Mouse (Mus musculus) WW6 (cell line): ENCODE data around the gene Tbc1d7.

Experiments
- DNase-seq: peaks from one replicate; pipeline ENCODE4 v3.0.0-alpha.2; 2013; ENCODE audit warnings: low read depth, low spot score

Gene Tbc1d7

DNA sequence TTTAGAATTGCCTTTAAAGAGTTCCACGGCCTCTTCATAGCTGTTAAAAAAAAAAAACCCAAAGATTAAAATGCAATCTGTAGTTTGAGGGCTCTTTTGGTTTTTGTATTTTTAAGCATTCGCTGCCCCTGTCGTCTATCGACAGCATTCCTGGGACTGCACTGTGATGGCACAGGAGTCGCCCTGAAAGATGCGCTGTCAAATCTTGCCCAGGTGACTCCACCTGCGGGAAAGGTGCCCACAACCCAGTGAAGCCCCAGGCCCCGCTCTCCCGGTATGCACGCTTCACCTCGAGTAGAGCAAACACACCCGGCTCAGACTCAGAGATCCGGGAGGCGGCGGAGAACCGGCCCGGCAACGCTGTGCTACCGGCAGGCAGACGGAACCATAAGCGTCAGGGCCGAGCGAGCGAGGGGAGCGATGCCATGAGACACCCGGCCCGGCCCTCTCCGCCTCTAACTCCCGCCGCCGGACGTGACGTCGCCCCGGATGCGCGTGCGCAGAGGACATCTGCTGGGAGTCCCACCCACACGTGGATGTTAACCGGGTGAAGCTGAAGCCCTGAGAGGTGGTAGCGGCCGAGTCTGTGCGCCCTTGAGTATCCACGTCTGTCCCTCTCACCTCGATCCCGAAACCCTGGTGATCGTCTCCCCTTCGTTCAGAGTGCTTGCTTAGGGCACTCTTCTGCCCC is at the start of gene Tbc1d7:
Tbc1d7 (minus strand) TSS at position 482 of the 691 bp plus-strand sequence.
- DNase-seq = peak; percentile 86

DNA sequence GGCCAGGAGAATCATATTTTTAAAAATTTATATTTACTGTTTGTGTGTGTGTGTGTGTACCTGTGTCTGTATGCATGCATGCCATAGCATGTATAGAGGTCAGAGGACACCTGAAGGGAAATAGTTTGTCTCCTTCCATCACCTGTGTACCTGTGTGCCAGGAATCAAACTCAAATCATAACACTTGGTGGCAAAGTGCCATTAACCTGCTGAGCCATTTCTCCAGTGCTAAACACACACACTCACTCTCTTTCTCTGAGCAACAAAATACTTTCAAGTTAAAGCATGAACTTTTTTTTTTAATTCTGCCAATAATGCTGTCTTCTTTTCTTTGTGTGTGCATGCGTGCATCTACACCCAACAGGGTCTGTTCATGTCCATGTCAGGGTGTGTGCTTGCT is 49.3 kb upstream of the Tbc1d7 start:
- no peak for DNase-seq

GRCm38 (mm10) chr13:43218764-43219163 is 47.5 kb upstream of the Tbc1d7 start:
- no peak for DNase-seq

GRCm38 (mm10) chr13:43218284-43218683 is 47.0 kb upstream of the Tbc1d7 start:
- DNase-seq = no peak

GRCm38 (mm10) chr13:43217686-43218085 is 46.4 kb upstream of the Tbc1d7 start:
- DNase-seq = no peak

DNA sequence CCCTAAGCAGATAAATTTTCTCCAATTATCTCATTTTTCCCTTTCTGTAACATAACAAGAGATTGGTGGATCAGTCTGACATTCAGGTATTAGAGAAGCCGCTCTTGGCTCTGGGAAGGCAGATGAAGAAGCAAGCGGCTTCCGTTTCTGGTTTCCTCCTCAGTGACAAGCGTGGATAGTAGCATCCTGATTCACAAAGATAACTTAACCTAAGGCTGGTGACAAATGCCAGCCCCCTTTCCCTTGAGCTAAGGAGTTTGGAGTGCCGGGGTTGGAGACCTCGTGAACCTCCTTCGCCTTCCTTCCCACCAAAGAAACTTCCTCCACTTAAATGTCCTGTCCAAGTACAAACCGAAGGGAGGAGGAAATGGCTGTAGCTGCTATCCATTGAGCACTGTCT is 45.8 kb upstream of the Tbc1d7 start:
- no peak for DNase-seq

- DNase-seq = no peak
Observed at GRCm38 (mm10) chr13:43215994-43216706, 44.8 kb upstream of the Tbc1d7 start.

DNA sequence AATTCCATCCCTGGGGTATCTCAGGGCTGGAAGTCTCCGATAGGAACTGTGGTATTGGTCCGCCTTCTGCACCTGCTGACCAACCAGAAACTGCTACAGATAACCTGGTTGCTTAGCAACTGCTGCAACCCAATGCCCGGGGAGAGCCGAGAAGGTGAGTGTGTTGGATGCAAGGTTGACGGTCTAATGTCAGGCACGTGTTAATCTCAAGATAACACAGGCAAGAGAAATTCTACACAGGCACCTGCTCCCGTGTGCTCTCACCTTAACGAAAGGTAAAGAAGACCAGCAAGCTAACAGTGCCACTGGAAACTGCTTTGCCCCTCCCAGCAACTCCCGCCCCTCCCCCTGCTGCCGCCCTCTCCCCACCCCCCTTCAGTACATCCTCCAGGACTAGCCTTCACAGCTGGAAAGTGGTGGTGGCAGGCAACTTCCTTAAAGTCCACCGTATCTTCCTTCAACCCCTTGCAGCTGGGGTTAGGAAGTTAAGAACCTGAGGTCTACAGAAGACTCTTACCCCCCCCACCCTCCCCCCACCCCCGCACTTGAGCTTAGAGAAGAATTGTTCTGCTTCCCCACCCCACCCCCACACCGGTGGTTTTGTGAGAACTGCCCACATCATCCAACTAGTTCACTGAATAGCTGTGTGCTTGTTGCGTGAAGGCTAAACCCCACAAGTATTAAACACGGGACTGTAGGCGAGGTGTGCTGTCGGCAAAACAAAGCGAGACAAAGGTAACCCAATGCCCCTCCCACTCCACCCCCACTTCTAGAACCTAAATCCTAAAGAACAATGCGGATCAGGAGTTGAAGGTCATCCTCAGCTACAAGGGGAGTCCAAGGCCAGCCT is 44.1 kb upstream of the Tbc1d7 start:
- no peak for DNase-seq

DNA sequence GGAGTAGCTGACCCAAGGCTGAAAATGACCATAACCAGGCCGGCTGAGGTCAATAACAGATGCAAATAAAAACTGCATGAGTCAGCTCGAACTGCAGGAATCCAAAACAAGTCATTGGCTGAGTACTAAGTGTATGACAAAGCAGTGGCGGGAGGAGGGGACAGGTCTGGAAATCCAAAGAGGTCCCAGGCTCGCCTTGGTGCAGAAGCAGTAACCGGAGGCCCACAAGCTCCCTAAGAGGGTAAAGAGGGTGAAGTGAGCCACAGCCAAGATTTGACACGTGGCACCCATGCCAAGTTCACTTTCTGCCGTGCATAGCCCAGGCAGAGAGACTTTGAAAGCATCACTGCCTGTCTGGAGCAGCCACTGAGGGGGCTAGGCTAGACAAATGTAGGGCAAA is 41.0 kb upstream of the Tbc1d7 start:
- DNase-seq = no peak

DNA sequence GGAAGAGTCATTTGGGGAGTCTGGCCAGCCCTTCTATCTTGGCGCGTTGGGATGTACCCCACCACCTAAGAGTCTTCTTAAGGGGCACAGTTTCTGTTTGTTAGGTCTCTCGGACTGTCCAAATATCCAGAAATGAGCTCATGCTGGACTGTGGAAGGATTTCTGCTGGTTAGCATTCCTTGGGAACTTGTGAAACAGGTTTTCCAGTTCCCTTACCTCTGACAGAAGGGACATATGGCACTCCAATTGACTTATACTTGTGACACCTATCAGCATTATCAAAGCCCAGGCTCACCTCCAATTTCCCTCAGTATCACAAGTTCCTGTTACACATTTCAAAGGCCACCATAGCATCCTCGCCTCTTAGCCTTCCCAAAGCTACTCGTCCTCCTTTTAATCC is 39.7 kb upstream of the Tbc1d7 start:
- no peak for DNase-seq

DNA sequence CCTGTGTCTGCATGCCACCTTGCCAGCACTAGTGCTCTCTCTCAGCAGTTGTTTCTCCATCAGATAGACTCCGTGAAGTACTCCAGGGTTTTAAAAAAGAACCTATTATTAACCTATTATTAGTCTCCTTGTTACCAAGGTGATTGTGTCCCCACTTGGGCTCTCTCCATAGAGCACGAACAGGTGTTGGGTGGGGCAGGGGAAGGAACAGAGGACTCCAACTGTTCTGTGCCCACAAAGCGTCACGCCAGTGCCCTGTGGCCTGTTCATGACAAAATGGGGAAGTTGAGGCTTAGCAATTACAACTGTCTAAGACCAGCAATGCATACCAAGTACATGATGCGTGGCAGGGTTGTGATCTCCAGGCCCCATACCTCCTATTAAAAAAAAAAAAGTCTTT is 38.3 kb upstream of the Tbc1d7 start:
- DNase-seq = no peak

GRCm38 (mm10) chr13:43208914-43209439 is 37.7 kb upstream of the Tbc1d7 start:
- no peak for DNase-seq

DNA sequence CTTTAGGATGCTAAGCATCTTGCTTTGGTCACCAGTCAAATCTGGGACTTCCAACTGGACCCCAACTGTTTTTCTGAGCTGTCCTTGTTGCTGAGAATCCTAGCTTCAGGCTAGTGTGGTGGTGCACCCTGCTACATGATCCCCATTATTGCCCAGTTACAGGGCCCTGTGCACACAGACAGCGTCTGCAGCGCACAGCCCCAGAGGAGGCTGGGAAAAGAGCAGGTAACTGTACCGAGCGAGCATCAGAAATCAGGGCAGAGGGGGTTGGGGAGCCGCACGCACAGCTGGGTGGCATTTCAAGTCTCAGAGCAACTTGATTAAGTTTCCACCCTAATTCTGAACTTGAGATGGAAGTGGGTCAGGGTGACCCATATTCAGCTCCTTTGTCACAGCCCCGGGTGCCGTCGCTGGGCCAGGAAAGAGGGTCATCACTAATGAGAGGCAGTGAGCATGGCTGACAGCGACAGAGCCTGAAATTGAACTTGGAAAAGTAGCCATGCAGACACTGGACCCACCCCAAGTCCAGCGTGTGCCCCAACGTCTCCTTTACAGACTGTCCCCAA is 34.9 kb upstream of the Tbc1d7 start:
- DNase-seq = no peak

- no peak for DNase-seq
Observed at GRCm38 (mm10) chr13:43203641-43204040, 32.3 kb upstream of the Tbc1d7 start.

- DNase-seq = no peak
Observed at GRCm38 (mm10) chr13:43203234-43203633, 31.9 kb upstream of the Tbc1d7 start.

GRCm38 (mm10) chr13:43202351-43202750 is 31.1 kb upstream of the Tbc1d7 start:
- DNase-seq = no peak

DNA sequence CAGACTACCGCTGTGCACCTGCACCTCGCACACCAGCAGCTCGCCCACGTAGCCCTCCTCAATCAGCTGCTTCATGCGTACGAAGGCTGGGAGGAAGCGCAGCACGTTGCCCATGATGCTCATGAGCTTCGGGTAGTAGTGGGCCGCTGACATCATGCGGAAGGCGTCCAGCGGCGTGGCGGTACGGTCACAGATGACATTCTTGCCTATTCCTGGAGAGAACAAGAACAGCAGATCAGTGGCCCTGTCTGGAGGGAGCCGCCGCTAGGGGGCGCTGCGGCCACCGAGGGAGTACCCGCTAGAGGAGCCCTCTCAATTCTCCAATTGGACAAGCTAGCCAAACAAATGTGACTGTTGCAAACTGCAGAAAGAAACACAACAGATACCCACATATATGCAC is 29.7 kb upstream of the Tbc1d7 start:
- DNase-seq = no peak

DNA sequence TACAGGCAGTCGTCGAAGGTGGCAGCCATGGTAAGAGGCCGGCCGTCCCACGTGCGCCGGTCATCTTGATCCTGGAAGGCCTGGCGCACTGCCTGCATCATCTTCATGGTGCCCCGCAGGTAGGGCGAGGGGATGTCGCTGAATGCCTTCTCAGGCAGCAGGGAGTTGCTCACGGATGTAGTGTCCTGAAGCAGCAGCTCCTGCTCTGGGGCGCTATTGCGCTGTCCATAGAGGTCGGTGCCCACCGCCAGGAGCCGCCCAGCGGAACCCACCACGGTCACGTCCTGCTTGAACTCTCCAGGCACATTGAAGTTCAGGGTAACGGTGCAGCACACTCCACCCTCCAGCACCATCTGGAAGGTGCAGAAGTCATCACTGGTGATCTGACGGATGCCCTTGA is 29.2 kb upstream of the Tbc1d7 start:
- no peak for DNase-seq

GRCm38 (mm10) chr13:43199749-43200148 is 28.4 kb upstream of the Tbc1d7 start:
- DNase-seq = no peak

DNA sequence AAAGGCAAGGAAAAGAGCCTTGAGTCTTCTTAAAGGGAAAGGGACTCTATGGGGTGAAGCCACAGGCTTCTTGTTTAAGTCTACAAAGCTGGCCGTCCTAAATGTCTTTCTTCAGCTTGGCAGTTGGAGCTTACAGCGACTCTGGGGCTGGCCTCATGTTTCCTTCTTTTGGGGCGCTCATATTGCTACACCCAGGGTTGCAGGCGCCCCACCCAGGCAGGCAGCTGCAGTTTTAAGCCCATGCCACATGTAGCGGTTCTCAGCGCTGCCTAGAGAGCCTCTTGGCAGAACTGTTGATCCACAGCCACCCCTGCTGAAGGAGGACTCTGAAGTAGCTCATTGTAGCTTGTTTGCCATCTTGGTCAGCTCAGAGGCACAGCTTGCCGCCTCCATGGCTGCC is 28.0 kb upstream of the Tbc1d7 start:
- DNase-seq = no peak

DNA sequence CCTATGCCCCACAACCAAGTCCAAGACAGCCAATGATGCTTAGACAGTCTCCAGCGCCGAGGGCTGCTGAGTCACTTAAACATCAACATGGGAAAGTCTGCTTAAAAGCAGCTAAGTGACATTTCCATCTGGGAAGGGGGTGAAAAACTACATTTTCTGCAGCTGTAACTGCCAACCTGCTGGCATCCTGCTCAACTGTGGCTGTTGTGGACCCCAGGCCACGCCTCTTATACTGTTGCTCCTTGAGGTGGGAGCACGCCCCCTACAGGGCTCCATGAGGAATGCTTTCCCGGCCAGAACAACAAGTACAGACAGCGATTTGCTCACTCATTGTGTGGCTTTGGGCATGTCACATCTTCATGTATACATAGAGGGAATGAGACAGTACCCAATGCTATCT is 25.9 kb upstream of the Tbc1d7 start:
- DNase-seq = no peak

- no peak for DNase-seq
Observed at GRCm38 (mm10) chr13:43196000-43196399, 24.7 kb upstream of the Tbc1d7 start.
